Mouse (Mus musculus) kidney, adult 2 months (tissue): Measurements from ENCODE around the gene Ppig.
A peak's percentile ranks its signal among the peaks of the same experiment; 100 is the strongest.

ENCODE experiments used
- CTCF ChIP-seq: fragments of 200-500 bp; conservative IDR thresholded peaks from 2 replicates; pipeline ENCODE4 v1.5.1; 2011; ENCODE audit warnings: low read depth, mild to moderate bottlenecking, control low read depth, low read length, moderate library complexity, mixed read lengths; ENCODE audit not compliant: insufficient read depth, insufficient read length
- POLR2A ChIP-seq: fragments of 200-500 bp; IDR thresholded peaks from one replicate; pipeline ENCODE4 v1.6.1; 2011; ENCODE audit warnings: low read depth, low read length, control low read depth

- TF ChIP-seq POLR2A: no peak
- TF ChIP-seq CTCF: 0 out of 2 replicates have a peak, but pooled peaks have one; percentile 25
These were observed 28.8 kb upstream of the Ppig start for GRCm38 (mm10) chr2:69693501-69693900.
